Mouse (Mus musculus): ENCODE measurements around the gene Gpx8. TPM values are rescaled to one million over a fixed set of nuclear protein-coding genes. Genes with fewer than 3 reads are reported as not detected.
"Not testable (repeated sequence)": the region's sequence is repeated elsewhere in the genome, so short reads cannot be mapped to it uniquely, and the experiment has no call there.

Gene Gpx8
- total and polyA plus RNA-seq, 2 experiments from 2014 or later, result 16.2 to 37.5 TPM

DNA sequence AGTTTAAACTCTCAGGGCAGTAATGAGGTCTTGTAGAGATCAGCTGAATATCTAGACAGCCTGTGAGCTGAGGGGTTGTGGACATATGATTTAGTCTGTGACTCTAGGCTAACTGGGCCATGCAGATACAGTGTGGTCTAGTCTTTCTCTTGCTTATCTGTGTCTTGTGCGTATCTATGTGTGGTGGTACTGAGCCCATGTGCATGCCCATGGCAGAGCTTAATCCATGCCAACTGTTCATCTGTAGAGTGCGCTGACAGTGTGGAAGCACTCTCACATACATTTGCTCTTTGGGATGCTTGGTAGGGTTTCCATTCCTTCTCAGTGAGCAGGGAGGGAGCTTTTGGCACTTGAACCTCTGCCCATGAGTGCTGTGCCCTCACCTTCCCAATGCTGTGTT is 24.7 kb downstream of the Gpx8 start:
- no peak for TF ChIP-seq CTCF (IDR thresholded peaks at IDR 0.05)
- Histone ChIP-seq H3K9ac (replicated peaks; ENCODE audit: low read length, poor library complexity, severe bottlenecking) (no peak overlapping the region), H3K9me3 (ENCODE audit: low read length) (no peaks in the 10 kb centered on the region), H3K27ac (ENCODE audit: low read depth, low read length) (no peak overlapping the region), H3K4me1 (ENCODE audit: insufficient read depth, low read length) (no peaks in the 10 kb centered on the region), H3K27me3 (ENCODE audit: insufficient read depth, low read length) (no peaks in the 10 kb centered on the region), H3K36me3 (ENCODE audit: insufficient read depth, low read length) (no peaks in the 10 kb centered on the region), H3K4me3 (ENCODE audit: low read depth, low read length) (no peak overlapping the region), H3K4me2 (ENCODE audit: low read depth, low read length, poor library complexity, severe bottlenecking) (no peak overlapping the region)
- 83% methylated on average over 2 of the region's 2 CpGs for WGBS
- ATAC-seq (ENCODE audit: low FRiP score) (no peak), DNase-seq (ENCODE audit: low spot score) (no peak)

DNA sequence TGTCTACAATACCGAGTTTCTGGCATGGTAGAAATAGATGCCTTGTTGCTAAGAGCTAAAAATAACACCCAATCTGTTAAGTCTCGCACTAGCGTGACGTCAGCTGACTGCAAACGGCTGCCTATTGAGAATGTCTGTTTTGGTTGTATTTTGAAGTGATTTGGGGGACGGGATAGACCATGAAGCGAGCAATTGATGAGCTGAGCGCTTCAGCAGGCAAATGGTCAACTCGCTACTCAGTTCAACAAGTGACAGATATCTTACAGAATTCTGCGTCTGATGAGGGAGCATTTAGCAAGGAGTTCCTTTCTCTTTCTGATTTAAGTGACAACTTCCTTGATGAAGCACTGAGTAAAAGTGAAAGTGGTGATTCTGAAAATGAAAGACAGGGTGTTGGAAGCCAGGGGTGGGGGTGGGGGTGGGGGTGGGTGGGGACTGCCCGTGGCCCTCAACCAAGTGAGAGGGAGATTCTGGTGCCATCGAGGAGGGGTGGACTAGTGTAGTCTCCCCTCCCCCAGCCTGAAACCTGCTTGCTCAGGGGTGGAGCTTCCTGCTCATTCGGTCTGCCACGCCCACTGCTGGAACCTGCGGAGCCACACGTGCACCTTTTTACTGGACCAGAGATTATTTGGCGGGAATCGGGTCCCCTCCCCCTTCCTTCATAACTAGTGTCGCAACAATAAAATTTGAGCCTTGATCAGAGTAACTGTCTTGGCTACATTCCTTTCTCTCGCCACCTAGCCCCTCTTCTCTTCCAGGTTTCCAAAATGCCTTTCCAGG is 32.8 kb downstream of the Gpx8 start:
- peak overlapping the region; percentile 12; the same call in 1 of the 2 replicates for H3K4me2 ChIP-seq (ENCODE audit: low read depth, low read length, poor library complexity, severe bottlenecking)
- not testable (repeated sequence) for DNase-seq (ENCODE audit: low spot score)

DNA sequence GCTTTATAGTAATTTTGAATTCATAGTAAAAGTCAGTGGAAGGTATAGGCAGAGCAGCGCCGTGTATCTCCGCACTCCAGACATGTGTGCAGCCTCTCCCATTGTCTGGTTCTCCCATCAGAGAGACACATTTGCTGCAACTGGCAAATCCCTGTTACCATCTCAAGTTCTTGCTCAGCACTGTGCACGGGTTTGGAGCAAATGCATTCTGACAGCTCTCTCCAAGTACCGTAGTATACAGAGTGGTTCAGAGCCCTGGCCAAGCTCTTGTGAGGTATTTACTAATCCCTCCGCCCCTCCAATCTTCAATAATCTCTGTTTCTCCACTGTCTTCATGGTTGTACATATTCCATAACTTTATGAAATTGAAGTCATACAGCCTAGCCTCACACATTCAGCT is 33.5 kb downstream of the Gpx8 start:
- Histone ChIP-seq H3K27ac (ENCODE audit: low read depth, low read length) (no peak overlapping the region), H3K4me3 (ENCODE audit: low read depth, low read length) (no peak overlapping the region), H3K9me3 (ENCODE audit: low read length) (no peaks in the 10 kb centered on the region), H3K4me2 (ENCODE audit: low read depth, low read length, poor library complexity, severe bottlenecking) (0 out of 2 replicates have a peak overlapping the region, but pooled peaks have one; percentile 12), H3K27me3 (ENCODE audit: insufficient read depth, low read length) (no peaks in the 10 kb centered on the region), H3K9ac (replicated peaks; ENCODE audit: low read length, poor library complexity, severe bottlenecking) (no peak overlapping the region), H3K4me1 (ENCODE audit: insufficient read depth, low read length) (no peaks in the 10 kb centered on the region), H3K36me3 (ENCODE audit: insufficient read depth, low read length) (no peaks in the 10 kb centered on the region)
- TF ChIP-seq CTCF (IDR thresholded peaks at IDR 0.05), result no peak
- DNase-seq (ENCODE audit: low spot score) (no peak), ATAC-seq (ENCODE audit: low FRiP score) (no peak)
- WGBS, result 73% methylated on average over 6 of the region's 6 CpGs

More for the DNA sequence above, 32.8 kb downstream of the Gpx8 start:
- not testable (repeated sequence) for H3K4me3 ChIP-seq (ENCODE audit: low read depth, low read length); H3K27me3 ChIP-seq (ENCODE audit: insufficient read depth, low read length); H3K9ac ChIP-seq (replicated peaks; ENCODE audit: low read length, poor library complexity, severe bottlenecking); ATAC-seq (ENCODE audit: low FRiP score); H3K27ac ChIP-seq (ENCODE audit: low read depth, low read length); H3K9me3 ChIP-seq (ENCODE audit: low read length); H3K36me3 ChIP-seq (ENCODE audit: insufficient read depth, low read length); H3K4me1 ChIP-seq (ENCODE audit: insufficient read depth, low read length)
- 55% methylated on average over 18 of the region's 20 CpGs for WGBS

DNA sequence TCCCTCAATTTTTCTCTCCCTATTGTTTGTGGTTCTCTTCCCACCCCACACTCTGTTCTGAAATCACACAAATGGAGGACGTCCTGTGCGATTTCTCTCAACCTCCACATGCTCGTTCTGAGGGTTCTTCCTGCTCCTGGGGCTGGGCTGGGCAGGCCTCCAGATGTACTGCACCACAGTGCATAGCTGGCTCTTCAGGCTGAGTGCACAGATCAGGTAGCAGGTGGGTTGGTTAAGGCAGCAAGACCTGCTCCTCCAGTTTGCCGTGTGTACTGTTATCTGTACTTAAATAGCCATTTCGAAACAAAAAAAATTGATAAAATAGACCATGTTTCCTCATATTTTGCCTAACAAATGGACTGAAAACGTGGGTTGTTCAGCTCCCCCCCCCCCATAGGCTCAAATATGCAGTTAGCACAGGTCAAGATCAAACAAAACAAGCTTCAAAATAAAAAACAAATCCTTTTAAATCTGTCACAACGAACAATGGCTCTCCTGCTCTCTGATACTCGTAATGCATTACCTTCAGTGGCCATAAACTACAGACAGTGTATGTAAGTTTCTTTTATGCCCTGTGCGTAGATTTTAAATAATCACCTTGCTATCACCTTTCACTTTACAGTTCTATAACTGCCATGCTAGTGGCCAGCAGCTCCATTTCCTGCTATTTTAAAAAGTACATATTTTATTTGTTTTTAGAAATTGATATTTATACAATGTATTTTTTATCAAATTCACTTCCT is 45.5 kb downstream of the Gpx8 start:
- no peaks in the 10 kb centered on the region for H3K36me3 ChIP-seq (ENCODE audit: insufficient read depth, low read length)
- ATAC-seq (ENCODE audit: low FRiP score) (no peak), DNase-seq (ENCODE audit: low spot score) (no peak)
- H3K4me3 ChIP-seq (ENCODE audit: low read depth, low read length), result no peak overlapping the region
- H3K9me3 ChIP-seq (ENCODE audit: low read length), result no peaks in the 10 kb centered on the region
- H3K27ac ChIP-seq (ENCODE audit: low read depth, low read length), result no peak overlapping the region
- H3K27me3 ChIP-seq (ENCODE audit: insufficient read depth, low read length), result peaks cover 33% of the 10 kb centered on the region
- no peak overlapping the region for H3K4me2 ChIP-seq (ENCODE audit: low read depth, low read length, poor library complexity, severe bottlenecking)
- TF ChIP-seq CTCF (IDR thresholded peaks at IDR 0.05), result no peak
- WGBS, result 77% methylated on average over 9 of the region's 9 CpGs
- no peaks in the 10 kb centered on the region for H3K4me1 ChIP-seq (ENCODE audit: insufficient read depth, low read length)
- H3K9ac ChIP-seq (replicated peaks; ENCODE audit: low read length, poor library complexity, severe bottlenecking), result no peak overlapping the region

DNA sequence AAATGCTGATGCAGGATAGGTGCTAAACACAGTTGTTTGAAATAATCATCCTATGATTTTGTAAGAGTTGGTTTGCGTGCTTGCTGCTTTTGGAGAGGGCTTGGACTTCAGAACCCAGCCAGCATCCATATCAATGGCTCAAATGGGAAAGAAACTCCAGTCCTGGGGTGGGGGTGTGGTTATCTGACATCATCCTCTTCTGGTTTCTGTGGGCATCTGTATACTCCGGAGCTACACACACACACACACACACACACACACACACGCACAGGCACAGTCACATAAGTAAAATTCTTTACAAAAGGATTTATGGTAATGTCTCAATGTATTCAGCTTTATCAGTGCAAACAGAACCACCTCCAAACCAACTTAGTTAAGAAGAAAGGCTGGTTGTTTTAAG is 46.1 kb downstream of the Gpx8 start:
- Histone ChIP-seq H3K9ac (replicated peaks; ENCODE audit: low read length, poor library complexity, severe bottlenecking) (no peak overlapping the region), H3K9me3 (ENCODE audit: low read length) (no peaks in the 10 kb centered on the region), H3K4me2 (ENCODE audit: low read depth, low read length, poor library complexity, severe bottlenecking) (no peak overlapping the region), H3K27ac (ENCODE audit: low read depth, low read length) (no peak overlapping the region), H3K4me3 (ENCODE audit: low read depth, low read length) (no peak overlapping the region), H3K27me3 (ENCODE audit: insufficient read depth, low read length) (peaks cover 38% of the 10 kb centered on the region), H3K36me3 (ENCODE audit: insufficient read depth, low read length) (no peaks in the 10 kb centered on the region), H3K4me1 (ENCODE audit: insufficient read depth, low read length) (no peaks in the 10 kb centered on the region)
- no peak for TF ChIP-seq CTCF (IDR thresholded peaks at IDR 0.05)
- ATAC-seq (ENCODE audit: low FRiP score) (no peak), DNase-seq (ENCODE audit: low spot score) (no peak)
- WGBS, result 80% methylated on average over 3 of the region's 3 CpGs

Measured in midbrain, postnatal 0 days (tissue).